Mouse (Mus musculus) cerebellum, adult 11-12 months (tissue): Measurements from ENCODE around the gene Gm10188.

Source experiments
- DNase-seq: peaks from one replicate; pipeline ENCODE4 v3.0.0; 2022

The Gm10188 gene

GRCm38 (mm10) chr1:132222166-132222565 is 7.4 kb downstream of the Gm10188 start:
- DNase-seq, result no peak

GRCm38 (mm10) chr1:132221627-132222026 is 7.9 kb downstream of the Gm10188 start:
- DNase-seq, result no peak

GRCm38 (mm10) chr1:132216276-132216675 is 13.3 kb downstream of the Gm10188 start:
- no peak for DNase-seq

GRCm38 (mm10) chr1:132213076-132213475 is 16.5 kb downstream of the Gm10188 start:
- no peak for DNase-seq

- no peak for DNase-seq
Observed at GRCm38 (mm10) chr1:132212218-132212617, 17.3 kb downstream of the Gm10188 start.

GRCm38 (mm10) chr1:132211672-132212071 is 17.9 kb downstream of the Gm10188 start:
- DNase-seq, result no peak

GRCm38 (mm10) chr1:132210922-132211321 is 18.6 kb downstream of the Gm10188 start:
- DNase-seq, result no peak

GRCm38 (mm10) chr1:132209400-132209799 is 20.2 kb downstream of the Gm10188 start:
- no peak for DNase-seq

- DNase-seq, result peak; percentile 68
Observed at GRCm38 (mm10) chr1:132208154-132208553, 21.4 kb downstream of the Gm10188 start.

- no peak for DNase-seq
Observed at GRCm38 (mm10) chr1:132206828-132207227, 22.7 kb downstream of the Gm10188 start.

GRCm38 (mm10) chr1:132205958-132206357 is 23.6 kb downstream of the Gm10188 start:
- no peak for DNase-seq

GRCm38 (mm10) chr1:132202771-132203170 is 26.8 kb downstream of the Gm10188 start:
- DNase-seq, result no peak

- DNase-seq, result no peak
Observed at GRCm38 (mm10) chr1:132201936-132202335, 27.6 kb downstream of the Gm10188 start.

- DNase-seq, result no peak
Observed at GRCm38 (mm10) chr1:132201511-132201860, 28.1 kb downstream of the Gm10188 start.

GRCm38 (mm10) chr1:132200562-132201510 is 28.7 kb downstream of the Gm10188 start:
- peak; percentile 89 for DNase-seq

- peak; percentile 64 for DNase-seq
Observed at GRCm38 (mm10) chr1:132199934-132200333, 29.6 kb downstream of the Gm10188 start.

GRCm38 (mm10) chr1:132199244-132199643 is 30.3 kb downstream of the Gm10188 start:
- DNase-seq, result no peak

GRCm38 (mm10) chr1:132198401-132199071 is 31.0 kb downstream of the Gm10188 start:
- no peak for DNase-seq

- DNase-seq, result no peak
Observed at GRCm38 (mm10) chr1:132197666-132198065, 31.9 kb downstream of the Gm10188 start.

GRCm38 (mm10) chr1:132196337-132196736 is 33.2 kb downstream of the Gm10188 start:
- DNase-seq, result no peak

GRCm38 (mm10) chr1:132195681-132196080 is 33.9 kb downstream of the Gm10188 start:
- no peak for DNase-seq

GRCm38 (mm10) chr1:132195100-132195499 is 34.5 kb downstream of the Gm10188 start:
- DNase-seq, result no peak

GRCm38 (mm10) chr1:132194624-132195023 is 34.9 kb downstream of the Gm10188 start:
- no peak for DNase-seq

- no peak for DNase-seq
Observed at GRCm38 (mm10) chr1:132193806-132194205, 35.8 kb downstream of the Gm10188 start.
